Mouse (Mus musculus): ENCODE data around the gene Gm49340. TPM values are rescaled to one million over a fixed set of nuclear protein-coding genes. Genes with fewer than 3 reads are reported as not detected.
A peak's percentile ranks its signal among the peaks of the same experiment; 100 is the strongest.
"Not testable (repeated sequence)": the region's sequence is repeated elsewhere in the genome, so short reads cannot be mapped to it uniquely, and the experiment has no call there.

Gene Gm49340
- total RNA-seq (2021): not detected

- no peak for DNase-seq
Observed at GRCm38 (mm10) chr11:73329442-73329841, at the start of gene Gm49340, which contains the start of the genes Aspa and Spata22. Gm49340 (plus strand) TSS chr11:73329741. Aspa (minus strand) TSS chr11:73329596. Spata22 (plus strand) TSS chr11:73329741.

- no peak for DNase-seq
Observed at GRCm38 (mm10) chr11:73280710-73281109, 48.8 kb upstream of the Gm49340 start.

- DNase-seq: peak; percentile 55
Observed at GRCm38 (mm10) chr11:73281528-73282027, 48.0 kb upstream of the Gm49340 start.

- DNase-seq: peak; percentile 61
Observed at GRCm38 (mm10) chr11:73283369-73283768, 46.2 kb upstream of the Gm49340 start.

- no peak for DNase-seq
Observed at GRCm38 (mm10) chr11:73283926-73284325, 45.6 kb upstream of the Gm49340 start.

GRCm38 (mm10) chr11:73284351-73284750 is 45.2 kb upstream of the Gm49340 start:
- DNase-seq: no peak

GRCm38 (mm10) chr11:73289621-73290020 is 39.9 kb upstream of the Gm49340 start:
- DNase-seq: no peak

GRCm38 (mm10) chr11:73303123-73303522 is 26.4 kb upstream of the Gm49340 start:
- no peak for DNase-seq

- no peak for DNase-seq
Observed at GRCm38 (mm10) chr11:73315961-73316360, 13.6 kb upstream of the Gm49340 start.

GRCm38 (mm10) chr11:73318581-73318980 is 11.0 kb upstream of the Gm49340 start:
- DNase-seq: not testable (repeated sequence)

- DNase-seq: not testable (repeated sequence)
Observed at GRCm38 (mm10) chr11:73321064-73321463, 8.5 kb upstream of the Gm49340 start.

GRCm38 (mm10) chr11:73323906-73324830 is 5.4 kb upstream of the Gm49340 start:
- DNase-seq: no peak

- DNase-seq: no peak
Observed at GRCm38 (mm10) chr11:73326485-73326886, 3.1 kb upstream of the Gm49340 start.

- no peak for DNase-seq
Observed at GRCm38 (mm10) chr11:73327361-73327760, 2.2 kb upstream of the Gm49340 start.

GRCm38 (mm10) chr11:73333357-73333756 is 3.8 kb downstream of the Gm49340 start:
- no peak for DNase-seq

GRCm38 (mm10) chr11:73336919-73337318 is 7.4 kb downstream of the Gm49340 start:
- DNase-seq: no peak

- no peak for DNase-seq
Observed at GRCm38 (mm10) chr11:73350483-73350882, 20.9 kb downstream of the Gm49340 start, which contains the start of gene Olfr20. Olfr20 (plus strand) TSS chr11:73350783.

- no peak for DNase-seq
Observed at GRCm38 (mm10) chr11:73370946-73371345, 41.4 kb downstream of the Gm49340 start, which contains the start of gene Olfr376. Olfr376 (plus strand) TSS chr11:73371246.

GRCm38 (mm10) chr11:73395374-73395773 is 65.8 kb downstream of the Gm49340 start:
- no peak for DNase-seq

GRCm38 (mm10) chr11:73399514-73399913 is 70.0 kb downstream of the Gm49340 start, which contains the start of gene Olfr1:
Olfr1 (minus strand) TSS chr11:73399614.
- DNase-seq: no peak
